Mouse (Mus musculus) left cerebral cortex, adult 18-20 months (tissue): ENCODE results near the gene Dapk2. TPM values are rescaled to one million over a fixed set of nuclear protein-coding genes. Genes with fewer than 3 reads are reported as not detected.

Experiments
- DNase-seq, 2 experiments: peaks; one replicate each; pipeline ENCODE4 v3.0.0; 2021 to 2022; ENCODE audit warnings: low spot score in 2 of 2, mixed read lengths in 1 of 2
- total RNA-seq, 2 experiments: library from RNA; stranded (reverse); gene quantifications; 2 replicates each; pipeline ENCODE4 v1.2.3; 2021

Dapk2 gene
- total RNA-seq, 2 experiments from 2014 or later = 2.5 to 2.7 TPM

GRCm38 (mm10) chr9:66228456-66229151, 70.6 kb downstream of the Dapk2 start:
- DNase-seq = no peak

GRCm38 (mm10) chr9:66231820-66232479, 73.9 kb downstream of the Dapk2 start:
- DNase-seq = no peak

- no peak for DNase-seq
Measured at GRCm38 (mm10) chr9:66236615-66237014, 78.6 kb downstream of the Dapk2 start.

- no peak for DNase-seq
Measured at GRCm38 (mm10) chr9:66237742-66238141, 79.7 kb downstream of the Dapk2 start.

- no peak for DNase-seq
Measured at GRCm38 (mm10) chr9:66239173-66239572, 81.2 kb downstream of the Dapk2 start.

- DNase-seq = no peak
Measured at GRCm38 (mm10) chr9:66239691-66240090, 81.7 kb downstream of the Dapk2 start.

- no peak for DNase-seq
Measured at GRCm38 (mm10) chr9:66240493-66240892, 82.5 kb downstream of the Dapk2 start.

GRCm38 (mm10) chr9:66240991-66241390, 83.0 kb downstream of the Dapk2 start:
- DNase-seq = no peak

GRCm38 (mm10) chr9:66241722-66242121, 83.7 kb downstream of the Dapk2 start:
- DNase-seq = no peak

- no peak for DNase-seq
Measured at GRCm38 (mm10) chr9:66243240-66243639, 85.2 kb downstream of the Dapk2 start.

- DNase-seq = no peak
Measured at GRCm38 (mm10) chr9:66244079-66244478, 86.1 kb downstream of the Dapk2 start.

- DNase-seq = no peak
Measured at GRCm38 (mm10) chr9:66245707-66246106, 87.7 kb downstream of the Dapk2 start.

- no peak for DNase-seq
Measured at GRCm38 (mm10) chr9:66249281-66249680, 91.3 kb downstream of the Dapk2 start.

- DNase-seq = no peak
Measured at GRCm38 (mm10) chr9:66251159-66251691, 93.2 kb downstream of the Dapk2 start.

GRCm38 (mm10) chr9:66261741-66262140, 103.7 kb downstream of the Dapk2 start:
- no peak for DNase-seq

- no peak for DNase-seq
Measured at GRCm38 (mm10) chr9:66263701-66264100, 105.7 kb downstream of the Dapk2 start.

GRCm38 (mm10) chr9:66265645-66266044, 107.6 kb downstream of the Dapk2 start:
- peak; percentile 34 to 59 for DNase-seq

- DNase-seq = no peak
Measured at GRCm38 (mm10) chr9:66266237-66267170, 108.5 kb downstream of the Dapk2 start.

GRCm38 (mm10) chr9:66268804-66269203, 110.8 kb downstream of the Dapk2 start:
- DNase-seq = no peak

- DNase-seq = no peak
Measured at GRCm38 (mm10) chr9:66270038-66270437, 112.0 kb downstream of the Dapk2 start.

- DNase-seq = no peak
Measured at GRCm38 (mm10) chr9:66271726-66272125, 113.7 kb downstream of the Dapk2 start.
